Mouse (Mus musculus): ENCODE measurements at regions not wholly inside any gene's neighbourhood (a gene's known extent, or its start where the extent isn't known, plus 50 kb on each side); places are given as distances from the start of the nearest gene placed in this dataset.

DNA sequence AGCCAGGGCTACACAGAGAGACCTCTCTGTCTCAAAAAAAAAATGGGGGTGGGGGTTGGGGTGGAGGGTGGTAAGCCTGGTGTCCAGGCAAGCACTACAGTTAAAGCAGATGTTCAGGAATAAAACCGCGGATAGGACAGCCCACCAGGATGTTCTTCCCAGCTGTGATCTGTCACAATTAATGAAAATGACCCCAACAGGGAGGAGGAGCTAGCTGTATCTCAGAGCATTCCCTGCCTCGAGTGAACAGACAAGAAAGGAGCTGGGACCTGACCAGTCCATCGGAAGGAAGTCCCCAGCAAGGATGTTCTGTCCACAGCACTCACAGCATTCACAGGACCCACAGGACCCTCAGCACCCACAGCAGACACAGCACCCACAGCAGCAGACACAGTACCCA, 80.4 kb downstream of the Utp6 start:
- ATAC-seq (ENCODE audit: low read depth), result no peak
- Histone ChIP-seq H3K9ac (ENCODE audit: low read depth, low read length) (no peak overlapping the region), H3K27me3 (ENCODE audit: control insufficient read depth, insufficient read depth, low read depth, low read length) (no peaks in the 10 kb centered on the region), H3K4me2 (ENCODE audit: low read depth, low read length) (no peak overlapping the region), H3K27ac (ENCODE audit: low read length) (no peak overlapping the region), H3K36me3 (ENCODE audit: control insufficient read depth, insufficient read depth) (no peaks in the 10 kb centered on the region), H3K4me1 (ENCODE audit: control insufficient read depth, low read depth, low read length) (peaks cover 5% of the 10 kb centered on the region), H3K9me3 (replicated peaks; ENCODE audit: control insufficient read depth, low read length) (no peaks in the 10 kb centered on the region), H3K4me3 (ENCODE audit: low read depth, low read length) (no peak overlapping the region)
- 67% methylated on average over 4 of the region's 4 CpGs for WGBS (ENCODE audit: insufficient replicate concordance)

DNA sequence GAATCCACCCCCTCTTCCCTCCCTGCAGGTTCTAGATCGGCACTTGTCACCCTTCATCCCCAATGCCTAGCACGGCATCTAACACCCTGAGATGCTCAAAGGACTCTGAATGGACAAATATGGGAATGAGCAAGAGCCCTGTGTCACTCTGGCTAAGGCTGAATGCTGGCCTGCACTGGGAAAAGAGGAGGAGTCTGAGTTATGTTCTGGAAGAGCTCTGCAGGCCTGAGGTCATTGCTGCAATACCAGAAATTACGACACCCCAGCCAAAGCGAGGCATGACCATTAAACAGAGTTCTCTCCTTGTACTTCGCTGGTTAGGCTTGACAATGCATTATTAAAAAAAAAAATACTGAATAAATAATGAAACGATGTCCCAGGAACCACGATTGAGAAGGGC, 84.1 kb downstream of the Utp6 start:
- H3K4me1 ChIP-seq (ENCODE audit: control insufficient read depth, low read depth, low read length), result peaks cover 5% of the 10 kb centered on the region
- 41% methylated on average over 7 of the region's 7 CpGs for WGBS (ENCODE audit: insufficient replicate concordance)
- peak; percentile 78 for ATAC-seq (ENCODE audit: low read depth)
- H3K4me3 ChIP-seq (ENCODE audit: low read depth, low read length), result no peak overlapping the region
- H3K9ac ChIP-seq (ENCODE audit: low read depth, low read length), result no peak overlapping the region
- no peak overlapping the region for H3K4me2 ChIP-seq (ENCODE audit: low read depth, low read length)
- H3K9me3 ChIP-seq (replicated peaks; ENCODE audit: control insufficient read depth, low read length), result no peaks in the 10 kb centered on the region
- H3K27me3 ChIP-seq (ENCODE audit: control insufficient read depth, insufficient read depth, low read depth, low read length), result no peaks in the 10 kb centered on the region
- H3K36me3 ChIP-seq (ENCODE audit: control insufficient read depth, insufficient read depth), result no peaks in the 10 kb centered on the region
- H3K27ac ChIP-seq (ENCODE audit: low read length), result peak overlapping the region; percentile 35

DNA sequence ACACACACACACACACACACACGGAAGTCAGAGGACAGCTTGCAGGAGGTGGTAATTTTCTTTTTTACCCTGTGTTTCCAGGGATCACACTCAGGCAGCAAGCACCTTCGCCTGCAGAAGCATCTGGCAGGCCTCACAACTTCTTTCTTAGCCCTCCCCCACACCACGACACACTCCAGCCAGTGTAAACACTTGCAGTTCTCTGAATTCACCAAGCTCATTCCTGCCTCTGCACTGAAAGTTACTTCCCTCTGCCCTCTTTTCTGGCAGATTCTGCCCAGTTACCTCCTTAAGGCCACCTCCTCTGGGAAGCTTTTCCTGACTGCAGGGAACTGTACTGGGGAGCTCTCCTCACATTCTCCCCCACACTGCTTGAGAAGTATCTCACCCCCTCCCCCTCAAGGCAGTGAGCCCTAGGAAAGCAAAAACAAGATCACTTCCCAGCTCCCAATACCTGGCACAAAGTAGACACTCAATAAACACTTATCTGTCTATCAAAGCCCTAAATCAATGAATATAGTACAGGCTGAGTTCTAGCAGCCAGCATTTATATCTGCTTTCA, 84.9 kb downstream of the Utp6 start:
- Histone ChIP-seq H3K9ac (ENCODE audit: low read depth, low read length) (no peak overlapping the region), H3K4me2 (ENCODE audit: low read depth, low read length) (no peak overlapping the region), H3K9me3 (replicated peaks; ENCODE audit: control insufficient read depth, low read length) (no peaks in the 10 kb centered on the region), H3K4me3 (ENCODE audit: low read depth, low read length) (no peak overlapping the region), H3K27me3 (ENCODE audit: control insufficient read depth, insufficient read depth, low read depth, low read length) (no peaks in the 10 kb centered on the region), H3K36me3 (ENCODE audit: control insufficient read depth, insufficient read depth) (no peaks in the 10 kb centered on the region), H3K27ac (ENCODE audit: low read length) (no peak overlapping the region), H3K4me1 (ENCODE audit: control insufficient read depth, low read depth, low read length) (peaks cover 5% of the 10 kb centered on the region)
- ATAC-seq (ENCODE audit: low read depth), result no peak
- WGBS (ENCODE audit: insufficient replicate concordance), result 33% methylated on average over 3 of the region's 3 CpGs

DNA sequence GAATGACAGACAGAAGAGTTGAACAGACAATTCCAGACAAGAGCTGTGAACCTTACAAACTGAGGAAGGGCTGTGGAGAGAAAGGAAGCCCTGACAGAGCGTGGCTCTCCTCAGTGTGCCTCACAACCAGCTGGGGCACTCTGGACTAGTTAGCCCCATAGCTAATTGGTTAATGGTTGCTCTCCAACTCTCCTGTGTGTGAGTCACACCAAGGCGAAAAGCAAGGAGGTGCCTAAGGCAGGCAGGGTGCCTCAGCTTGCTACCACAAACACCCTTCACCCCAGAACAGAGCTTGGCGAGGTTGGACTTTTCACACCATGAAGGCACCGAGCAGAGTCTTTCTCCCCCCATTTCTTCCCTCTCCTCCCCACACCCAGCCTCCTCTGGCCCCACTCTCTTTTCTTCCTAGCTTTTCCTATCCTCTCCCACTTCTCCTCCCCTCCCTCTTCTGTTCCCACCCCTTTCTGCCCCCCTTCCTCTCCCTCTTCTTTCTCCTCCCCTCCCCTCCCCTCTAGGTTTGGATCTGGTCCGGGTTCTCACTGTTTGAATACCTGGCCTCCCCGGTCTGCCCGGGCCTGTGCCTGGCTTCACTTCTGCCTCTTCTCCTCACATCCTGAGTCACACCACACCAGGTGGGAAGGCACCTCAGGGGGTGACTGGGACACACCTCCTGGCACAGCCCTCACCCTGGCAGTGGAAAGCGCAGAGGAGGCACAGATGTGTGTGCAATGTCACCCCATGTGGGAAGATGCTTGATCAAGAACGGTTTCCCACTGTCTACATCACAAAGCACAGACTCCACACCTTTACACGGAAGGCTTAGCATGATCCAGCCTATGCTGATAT, 90.2 kb downstream of the Utp6 start:
- Histone ChIP-seq H3K9me3 (replicated peaks; ENCODE audit: control insufficient read depth, low read length) (no peaks in the 10 kb centered on the region), H3K4me1 (ENCODE audit: control insufficient read depth, low read depth, low read length) (peaks cover 2% of the 10 kb centered on the region), H3K4me2 (ENCODE audit: low read depth, low read length) (no peak overlapping the region), H3K27me3 (ENCODE audit: control insufficient read depth, insufficient read depth, low read depth, low read length) (0 out of 2 replicates have a peak, but pooled peaks cover 2% of the 10 kb centered on the region), H3K36me3 (ENCODE audit: control insufficient read depth, insufficient read depth) (no peaks in the 10 kb centered on the region), H3K4me3 (ENCODE audit: low read depth, low read length) (no peak overlapping the region), H3K27ac (ENCODE audit: low read length) (no peak overlapping the region), H3K9ac (ENCODE audit: low read depth, low read length) (no peak overlapping the region)
- 73% methylated on average over 10 of the region's 10 CpGs for WGBS (ENCODE audit: insufficient replicate concordance)
- ATAC-seq (ENCODE audit: low read depth), result no peak

DNA sequence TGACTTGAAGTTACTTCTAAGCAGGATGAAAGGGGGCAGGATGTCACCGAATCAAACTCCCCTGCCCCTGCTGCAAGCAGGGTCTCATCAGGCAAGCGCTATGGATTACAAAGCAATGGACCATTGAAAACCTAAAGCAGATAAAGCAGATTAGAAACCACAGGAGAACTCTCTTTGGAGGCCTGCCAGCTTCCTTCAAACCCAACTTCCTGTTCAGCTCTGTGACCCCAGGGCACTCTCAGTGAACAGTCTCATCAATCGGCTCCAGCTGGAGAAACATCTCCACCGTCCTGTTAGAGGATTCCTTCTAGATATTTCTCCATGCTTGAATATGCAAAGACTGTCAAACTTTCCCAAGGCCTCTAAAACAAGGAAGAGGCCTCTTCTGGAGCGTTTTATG, 92.0 kb downstream of the Utp6 start:
- Histone ChIP-seq H3K36me3 (ENCODE audit: control insufficient read depth, insufficient read depth) (no peaks in the 10 kb centered on the region), H3K4me2 (ENCODE audit: low read depth, low read length) (no peak overlapping the region), H3K27ac (ENCODE audit: low read length) (no peak overlapping the region), H3K27me3 (ENCODE audit: control insufficient read depth, insufficient read depth, low read depth, low read length) (0 out of 2 replicates have a peak, but pooled peaks cover 2% of the 10 kb centered on the region), H3K9ac (ENCODE audit: low read depth, low read length) (no peak overlapping the region), H3K4me3 (ENCODE audit: low read depth, low read length) (no peak overlapping the region), H3K9me3 (replicated peaks; ENCODE audit: control insufficient read depth, low read length) (no peaks in the 10 kb centered on the region), H3K4me1 (ENCODE audit: control insufficient read depth, low read depth, low read length) (peaks cover 2% of the 10 kb centered on the region)
- no peak; the same call in 1 of the 2 replicates for ATAC-seq (ENCODE audit: low read depth)
- 12% methylated on average over 5 of the region's 5 CpGs for WGBS (ENCODE audit: insufficient replicate concordance)

DNA sequence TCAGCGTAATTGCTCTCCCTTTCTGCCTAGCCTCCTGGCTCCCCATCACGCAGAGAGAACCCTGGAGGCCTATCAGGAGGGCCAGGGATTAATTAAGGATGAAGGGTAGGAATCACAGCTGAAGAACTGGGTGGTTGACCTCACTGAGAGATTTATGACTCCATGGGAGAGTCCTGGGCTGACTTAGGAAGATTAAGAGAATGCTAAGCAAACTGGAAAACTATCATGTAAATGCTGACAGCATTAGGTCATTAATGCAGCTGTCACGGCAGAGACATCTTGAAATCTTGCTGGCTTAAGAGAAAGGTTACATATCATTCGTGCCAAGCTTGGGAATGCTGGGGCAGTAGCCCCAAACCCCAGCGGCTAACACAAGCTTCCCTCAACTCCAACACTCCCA, 93.2 kb downstream of the Utp6 start:
- no peak for ATAC-seq (ENCODE audit: low read depth)
- no peak overlapping the region for H3K9ac ChIP-seq (ENCODE audit: low read depth, low read length)
- no peak overlapping the region for H3K27ac ChIP-seq (ENCODE audit: low read length)
- 62% methylated on average over 5 of the region's 5 CpGs for WGBS (ENCODE audit: insufficient replicate concordance)
- H3K27me3 ChIP-seq (ENCODE audit: control insufficient read depth, insufficient read depth, low read depth, low read length), result 0 out of 2 replicates have a peak, but pooled peaks cover 2% of the 10 kb centered on the region
- H3K4me1 ChIP-seq (ENCODE audit: control insufficient read depth, low read depth, low read length), result peaks cover 2% of the 10 kb centered on the region
- no peaks in the 10 kb centered on the region for H3K9me3 ChIP-seq (replicated peaks; ENCODE audit: control insufficient read depth, low read length)
- H3K4me2 ChIP-seq (ENCODE audit: low read depth, low read length), result no peak overlapping the region
- H3K36me3 ChIP-seq (ENCODE audit: control insufficient read depth, insufficient read depth), result no peaks in the 10 kb centered on the region
- no peak overlapping the region for H3K4me3 ChIP-seq (ENCODE audit: low read depth, low read length)

DNA sequence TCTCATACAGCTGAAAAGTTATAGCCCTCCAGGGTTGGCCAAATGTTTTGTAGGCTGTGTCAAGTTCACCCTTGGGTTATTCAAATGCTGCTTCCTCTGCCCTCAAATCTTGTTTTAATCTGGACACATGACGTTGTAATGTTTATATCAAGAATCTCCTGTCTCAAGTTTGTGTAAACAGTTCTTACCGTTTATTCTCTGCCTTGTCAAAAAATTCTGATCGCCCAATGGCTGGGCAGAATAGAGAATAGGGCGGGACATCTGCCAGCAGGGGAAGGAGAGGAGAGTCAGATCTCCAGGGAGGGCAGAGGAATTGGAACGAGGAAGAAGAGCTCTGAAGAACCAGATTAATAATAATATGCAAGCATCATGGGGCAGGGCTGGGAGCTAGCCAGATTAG, 97.4 kb downstream of the Utp6 start:
- 46% methylated on average over 5 of the region's 5 CpGs for WGBS (ENCODE audit: insufficient replicate concordance)
- H3K9me3 ChIP-seq (replicated peaks; ENCODE audit: control insufficient read depth, low read length), result no peaks in the 10 kb centered on the region

DNA sequence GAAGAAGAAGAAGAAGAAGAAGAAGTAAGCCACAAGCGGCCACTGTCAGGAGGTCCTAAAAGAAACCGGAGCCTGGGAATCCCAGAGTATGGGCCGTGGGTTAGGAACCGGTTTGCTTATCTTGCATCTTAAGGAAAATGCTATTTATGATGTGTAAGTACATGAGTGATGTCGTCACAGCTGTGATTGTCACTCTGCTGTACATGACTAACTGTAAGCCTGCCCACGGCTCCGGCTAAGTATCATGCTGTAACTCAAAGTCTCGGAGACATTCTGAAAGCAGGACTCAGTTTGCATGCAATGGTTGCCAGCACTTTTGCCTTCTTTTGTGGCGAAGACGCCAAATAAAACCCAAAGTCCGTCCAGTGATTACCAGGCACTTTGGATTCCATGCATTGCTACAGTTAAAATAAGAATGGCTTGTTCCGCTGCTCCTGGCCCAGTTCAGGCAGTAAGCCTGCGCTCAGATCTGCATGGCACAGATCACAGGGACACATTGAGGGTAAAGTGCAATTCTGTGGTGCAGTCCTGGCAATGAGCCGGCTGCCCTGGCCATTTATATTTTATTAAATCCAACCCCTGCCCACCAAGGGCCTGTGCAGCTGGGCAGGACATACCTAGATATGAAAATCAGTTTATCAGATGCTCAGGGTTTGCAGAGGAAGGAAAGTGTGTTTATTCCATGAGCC, 98.6 kb downstream of the Utp6 start:
- no peak for ATAC-seq (ENCODE audit: low read depth)
- peaks cover 9% of the 10 kb centered on the region for H3K27me3 ChIP-seq (ENCODE audit: control insufficient read depth, insufficient read depth, low read depth, low read length)
- 67% methylated on average over 14 of the region's 14 CpGs for WGBS (ENCODE audit: insufficient replicate concordance)

More for the DNA sequence above, 97.4 kb downstream of the Utp6 start:
- H3K4me2 ChIP-seq (ENCODE audit: low read depth, low read length), result no peak overlapping the region
- H3K36me3 ChIP-seq (ENCODE audit: control insufficient read depth, insufficient read depth), result no peaks in the 10 kb centered on the region
- no peak overlapping the region for H3K27ac ChIP-seq (ENCODE audit: low read length)
- H3K9ac ChIP-seq (ENCODE audit: low read depth, low read length), result no peak overlapping the region
- H3K4me3 ChIP-seq (ENCODE audit: low read depth, low read length), result no peak overlapping the region
- H3K4me1 ChIP-seq (ENCODE audit: control insufficient read depth, low read depth, low read length), result no peaks in the 10 kb centered on the region
- peaks cover 9% of the 10 kb centered on the region for H3K27me3 ChIP-seq (ENCODE audit: control insufficient read depth, insufficient read depth, low read depth, low read length)
- no peak for ATAC-seq (ENCODE audit: low read depth)

DNA sequence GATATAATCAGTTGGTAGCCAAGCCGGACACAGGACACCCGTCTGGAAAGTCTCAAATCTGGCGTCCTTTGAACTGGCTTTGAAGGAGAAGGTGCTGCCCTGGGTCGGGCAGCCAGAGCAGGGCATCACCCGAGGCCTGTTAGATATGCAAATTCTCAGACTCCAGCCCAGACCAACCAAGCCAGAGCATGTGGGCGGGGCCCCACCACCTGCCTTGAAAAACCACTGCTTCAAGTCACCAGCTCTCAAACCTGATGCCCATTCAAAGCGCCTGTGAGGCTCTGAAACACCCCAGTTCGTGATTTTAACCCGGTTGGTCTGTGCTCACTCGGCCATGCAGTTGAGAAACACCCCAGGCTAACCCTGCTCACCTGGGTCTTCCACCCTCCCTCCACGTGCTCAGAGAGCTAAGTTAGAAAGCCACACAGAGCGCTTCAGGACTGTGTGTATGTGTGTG, 101.6 kb downstream of the Utp6 start:
- Histone ChIP-seq H3K4me2 (ENCODE audit: low read depth, low read length) (no peak overlapping the region), H3K4me1 (ENCODE audit: control insufficient read depth, low read depth, low read length) (no peaks in the 10 kb centered on the region), H3K4me3 (ENCODE audit: low read depth, low read length) (no peak overlapping the region), H3K36me3 (ENCODE audit: control insufficient read depth, insufficient read depth) (no peaks in the 10 kb centered on the region), H3K27me3 (ENCODE audit: control insufficient read depth, insufficient read depth, low read depth, low read length) (peaks cover 7% of the 10 kb centered on the region), H3K9me3 (replicated peaks; ENCODE audit: control insufficient read depth, low read length) (no peaks in the 10 kb centered on the region), H3K27ac (ENCODE audit: low read length) (no peak overlapping the region), H3K9ac (ENCODE audit: low read depth, low read length) (no peak overlapping the region)
- 32% methylated on average over 12 of the region's 12 CpGs for WGBS (ENCODE audit: insufficient replicate concordance)
- ATAC-seq (ENCODE audit: low read depth), result no peak

More for the DNA sequence above, 98.6 kb downstream of the Utp6 start:
- Histone ChIP-seq H3K36me3 (ENCODE audit: control insufficient read depth, insufficient read depth) (no peaks in the 10 kb centered on the region), H3K9ac (ENCODE audit: low read depth, low read length) (no peak overlapping the region), H3K4me2 (ENCODE audit: low read depth, low read length) (no peak overlapping the region), H3K4me1 (ENCODE audit: control insufficient read depth, low read depth, low read length) (no peaks in the 10 kb centered on the region), H3K9me3 (replicated peaks; ENCODE audit: control insufficient read depth, low read length) (no peaks in the 10 kb centered on the region), H3K4me3 (ENCODE audit: low read depth, low read length) (no peak overlapping the region), H3K27ac (ENCODE audit: low read length) (no peak overlapping the region)
